Mouse (Mus musculus) cortical plate, adult 2 months (tissue): ENCODE measurements around the gene Trpc7. TPM values are rescaled to one million over a fixed set of nuclear protein-coding genes. Genes with fewer than 3 reads are reported as not detected.

ENCODE experiments used
- H3K27ac ChIP-seq: fragments of 200-500 bp; 2 replicates; pipeline ENCODE4 v1.5.1; 2012; ENCODE audit warnings: low read length, control low read depth, inconsistent platforms; ENCODE audit not compliant: insufficient read depth
- H3K4me1 ChIP-seq: fragments of 200-500 bp; 2 replicates; pipeline ENCODE4 v1.6.1; 2011; ENCODE audit warnings: low read length; ENCODE audit not compliant: control insufficient read depth, insufficient read depth
- H3K4me3 ChIP-seq: fragments of 200-500 bp; 2 replicates; pipeline ENCODE4 v1.5.1; 2011; ENCODE audit warnings: mild to moderate bottlenecking, low read length, control low read depth; ENCODE audit not compliant: insufficient read depth
- CTCF ChIP-seq: fragments of 200-500 bp; IDR thresholded peaks from 2 replicates; pipeline ENCODE4 v1.5.1; 2011; ENCODE audit warnings: mild to moderate bottlenecking, control low read depth, low read length; ENCODE audit not compliant: insufficient read depth; ENCODE audit errors: extremely low read depth
- POLR2A ChIP-seq: fragments of 200-500 bp; IDR thresholded peaks from 2 replicates; pipeline ENCODE4 v1.6.1; 2011; ENCODE audit warnings: mild to moderate bottlenecking, low read length, control low read depth; ENCODE audit not compliant: insufficient read depth; ENCODE audit errors: extremely low read depth
- polyA plus RNA-seq: library from polyadenylated mRNA; depleted of rRNA; stranded (reverse); fragments of >200 nt; gene quantifications from 2 replicates; pipeline ENCODE4 v1.2.3, GENCODE M21; 2012

The Trpc7 gene
- polyA plus RNA-seq, 1 experiment: 1.5 TPM

DNA sequence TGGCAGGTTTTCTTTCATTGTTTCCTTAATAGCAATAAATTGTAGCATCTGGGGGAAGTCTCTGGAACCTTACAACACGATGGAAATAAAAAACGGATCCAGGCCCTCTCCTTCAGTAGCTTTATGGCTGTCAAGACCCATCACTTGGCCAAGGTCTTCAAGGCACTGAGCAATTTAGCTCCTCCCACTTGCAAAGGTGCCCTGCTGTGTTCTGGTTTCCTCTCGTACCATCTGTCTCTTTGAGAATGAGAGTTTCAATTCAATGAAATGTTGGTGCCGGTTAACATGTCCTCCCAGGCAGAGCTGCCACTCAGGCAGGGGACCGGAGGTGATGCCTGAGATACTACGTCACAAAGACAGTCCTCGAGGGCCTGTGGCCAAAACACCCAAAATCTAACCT lies 100.3 kb downstream of the Trpc7 start:
- TF ChIP-seq CTCF (no peak), POLR2A (no peak)
- no peak overlapping the region for H3K27ac ChIP-seq
- no peaks in the 10 kb centered on the region for H3K4me1 ChIP-seq
- H3K4me3 ChIP-seq: no peak overlapping the region

DNA sequence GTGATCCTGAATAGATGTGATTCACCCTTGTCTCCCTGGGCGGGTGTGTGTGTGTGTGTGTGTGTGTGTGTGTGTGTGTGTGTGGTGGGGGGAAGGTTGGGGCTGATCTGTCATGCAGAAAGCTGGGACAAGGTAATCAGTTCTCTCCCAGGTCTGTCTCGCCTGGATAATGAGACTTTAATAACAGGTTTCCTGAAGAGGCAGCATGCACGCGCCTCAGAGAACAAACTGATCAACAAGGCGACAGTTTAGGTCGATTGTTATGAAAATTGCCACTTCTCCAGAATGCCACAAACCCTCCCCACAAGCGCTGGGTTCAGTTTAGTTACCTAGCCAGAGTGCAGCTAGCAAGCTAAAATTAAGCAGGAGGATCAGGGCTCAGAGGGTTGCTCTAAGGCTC lies 101.4 kb downstream of the Trpc7 start:
- TF ChIP-seq POLR2A (no peak), CTCF (no peak)
- peaks cover 4% of the 10 kb centered on the region for H3K4me1 ChIP-seq
- H3K27ac ChIP-seq: no peak overlapping the region
- H3K4me3 ChIP-seq: no peak overlapping the region

DNA sequence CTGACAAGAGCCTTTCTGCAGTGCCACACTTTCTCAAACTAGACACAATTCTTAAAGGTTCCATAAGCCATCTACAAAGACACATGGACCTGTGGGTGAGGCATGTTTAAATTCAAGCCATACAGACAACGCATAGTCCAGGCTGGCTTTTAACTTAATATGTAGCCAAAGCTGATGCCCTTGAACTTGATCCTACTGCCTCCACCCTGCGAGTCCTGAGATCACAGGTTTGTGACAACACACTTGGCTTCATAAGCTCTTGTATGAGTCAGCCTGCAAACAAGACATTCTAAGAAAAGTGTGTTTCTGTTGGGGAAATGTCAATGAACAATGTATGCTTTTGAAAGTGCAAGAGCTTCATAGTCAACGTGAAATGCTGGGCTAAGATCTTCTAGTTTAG lies 102.9 kb downstream of the Trpc7 start:
- H3K4me3 ChIP-seq: no peak overlapping the region
- no peak for TF ChIP-seq CTCF
- no peak for TF ChIP-seq POLR2A
- H3K4me1 ChIP-seq: peaks cover 4% of the 10 kb centered on the region
- no peak overlapping the region for H3K27ac ChIP-seq

DNA sequence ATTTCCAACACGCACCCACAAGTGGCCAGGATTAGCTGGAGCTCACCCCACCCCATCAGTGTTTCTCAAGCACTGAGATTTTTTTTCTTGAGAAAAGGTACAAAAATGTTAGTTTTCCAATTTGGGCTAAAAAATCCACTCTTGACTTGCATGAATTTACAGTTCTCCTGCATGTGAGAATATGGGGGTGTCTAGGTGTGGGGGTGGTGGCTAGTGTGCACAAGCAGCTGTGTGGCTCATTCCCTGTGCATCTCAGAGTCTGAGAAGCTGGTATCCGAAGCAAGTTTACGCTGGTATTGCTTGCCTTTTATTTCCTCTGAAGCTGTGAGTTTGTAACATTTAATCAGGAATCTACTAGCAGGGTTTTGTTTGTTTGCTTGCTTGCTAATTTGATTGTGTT lies 105.1 kb downstream of the Trpc7 start:
- no peak for TF ChIP-seq CTCF
- no peak for TF ChIP-seq POLR2A
- Histone ChIP-seq H3K4me3 (no peak overlapping the region), H3K4me1 (peaks cover 4% of the 10 kb centered on the region), H3K27ac (no peak overlapping the region)

DNA sequence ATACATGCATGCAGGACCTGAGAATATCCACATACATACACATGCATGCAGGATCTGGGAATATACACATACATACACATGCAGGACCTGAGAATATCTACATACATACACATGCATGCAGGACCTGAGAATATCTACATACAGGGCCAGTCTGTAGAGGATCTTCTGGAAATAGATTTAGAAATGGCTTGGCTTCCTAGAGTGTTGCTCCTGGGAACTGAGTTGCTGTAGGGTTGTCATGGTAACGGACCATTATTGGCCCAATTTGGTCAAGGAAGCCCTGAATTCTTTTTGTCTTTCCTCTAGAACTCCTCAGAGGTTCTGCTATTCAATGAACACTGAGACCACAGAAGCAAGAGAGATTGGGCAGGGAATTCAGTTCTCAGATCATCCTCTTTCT lies 113.2 kb downstream of the Trpc7 start:
- Histone ChIP-seq H3K27ac (peak overlapping the region; percentile 82; the same call in 1 of the 2 replicates), H3K4me3 (peak overlapping the region; percentile 22; the same call in 1 of the 2 replicates), H3K4me1 (peaks cover 26% of the 10 kb centered on the region)
- TF ChIP-seq CTCF (no peak), POLR2A (no peak)

DNA sequence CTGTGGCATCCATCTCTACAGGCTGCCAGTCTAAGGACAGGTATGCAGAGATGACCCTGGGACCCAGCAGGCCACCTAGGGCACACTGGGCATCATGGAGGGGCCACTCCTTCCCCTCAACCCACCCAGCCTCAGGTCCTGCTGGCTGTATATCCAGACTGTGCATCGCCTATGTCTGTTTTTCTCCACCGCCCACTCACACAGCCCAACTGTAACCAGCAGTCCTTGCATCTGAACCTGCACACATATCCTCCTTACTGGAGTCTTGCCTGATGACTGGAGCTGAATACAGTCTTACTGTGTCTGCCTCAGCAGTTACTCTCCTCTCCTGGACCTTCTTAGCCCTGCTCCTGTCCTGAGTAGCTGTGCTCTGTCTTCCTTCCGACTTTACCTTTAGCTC lies 114.1 kb downstream of the Trpc7 start:
- TF ChIP-seq POLR2A (no peak), CTCF (no peak)
- Histone ChIP-seq H3K4me1 (peaks cover 26% of the 10 kb centered on the region), H3K27ac (peak overlapping the region; percentile 18; the same call in 1 of the 2 replicates), H3K4me3 (peak overlapping the region; percentile 22)

DNA sequence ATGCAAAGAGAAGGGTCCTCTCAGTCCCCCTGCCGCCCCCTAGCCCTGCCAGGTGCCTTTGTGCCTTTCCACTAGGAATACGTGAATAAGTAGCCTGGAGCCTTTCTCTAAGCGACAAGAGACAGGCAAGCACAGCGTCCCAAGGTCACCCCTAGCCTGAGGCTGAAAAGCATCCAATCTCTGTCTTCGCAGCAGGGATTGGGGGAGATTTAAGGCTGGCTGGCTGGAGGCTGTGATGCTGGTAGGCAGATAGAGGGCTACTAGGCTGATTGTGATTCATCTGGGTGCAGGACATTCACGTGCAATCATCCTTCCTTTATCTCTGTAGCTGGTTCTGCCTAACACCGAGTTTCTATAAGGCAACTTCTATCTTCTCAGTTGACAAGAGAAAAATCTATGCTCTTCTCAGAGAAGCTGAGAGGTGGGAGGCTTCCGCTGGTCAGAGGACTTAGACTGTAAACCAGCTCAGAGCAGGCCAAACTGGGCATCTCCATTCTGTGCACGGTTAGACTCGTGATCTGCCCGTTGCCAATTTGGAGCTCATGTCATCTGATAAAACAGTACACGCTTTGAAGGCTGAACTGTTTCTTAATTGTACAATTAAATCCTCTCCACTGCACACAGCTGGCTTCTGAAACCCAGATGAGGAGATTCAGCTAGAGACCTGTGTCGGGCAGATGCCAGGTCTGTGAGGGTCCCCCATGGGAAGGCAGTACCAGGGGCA lies 114.9 kb downstream of the Trpc7 start:
- Histone ChIP-seq H3K4me3 (peak overlapping the region; percentile 5; the same call in 1 of the 2 replicates), H3K4me1 (peaks cover 26% of the 10 kb centered on the region), H3K27ac (peak overlapping the region; percentile 66; the same call in 1 of the 2 replicates)
- TF ChIP-seq POLR2A (no peak), CTCF (no peak)

DNA sequence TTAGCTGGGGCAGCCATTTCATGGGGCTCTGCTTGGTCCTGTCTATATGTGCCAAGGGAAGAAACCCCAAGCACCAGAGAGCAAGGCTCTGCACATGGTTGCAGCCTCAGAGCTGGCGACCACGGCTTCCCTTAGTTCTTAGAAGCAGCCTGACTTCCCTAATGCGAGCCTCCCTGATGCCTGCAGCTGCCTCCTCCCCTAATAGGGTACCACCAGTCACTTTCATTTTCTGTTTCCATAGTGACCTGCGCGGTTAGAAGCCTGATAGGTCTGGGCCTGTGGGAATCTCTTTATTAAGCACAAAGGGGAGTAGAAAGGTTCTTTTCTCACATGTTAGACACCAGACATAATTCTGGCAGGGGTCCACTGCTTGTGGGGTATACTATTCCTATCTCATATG lies 121.5 kb downstream of the Trpc7 start:
- TF ChIP-seq CTCF: no peak
- TF ChIP-seq POLR2A: no peak
- Histone ChIP-seq H3K4me1 (peaks cover 1% of the 10 kb centered on the region; the same call in 1 of the 2 replicates), H3K4me3 (no peak overlapping the region), H3K27ac (no peak overlapping the region)

DNA sequence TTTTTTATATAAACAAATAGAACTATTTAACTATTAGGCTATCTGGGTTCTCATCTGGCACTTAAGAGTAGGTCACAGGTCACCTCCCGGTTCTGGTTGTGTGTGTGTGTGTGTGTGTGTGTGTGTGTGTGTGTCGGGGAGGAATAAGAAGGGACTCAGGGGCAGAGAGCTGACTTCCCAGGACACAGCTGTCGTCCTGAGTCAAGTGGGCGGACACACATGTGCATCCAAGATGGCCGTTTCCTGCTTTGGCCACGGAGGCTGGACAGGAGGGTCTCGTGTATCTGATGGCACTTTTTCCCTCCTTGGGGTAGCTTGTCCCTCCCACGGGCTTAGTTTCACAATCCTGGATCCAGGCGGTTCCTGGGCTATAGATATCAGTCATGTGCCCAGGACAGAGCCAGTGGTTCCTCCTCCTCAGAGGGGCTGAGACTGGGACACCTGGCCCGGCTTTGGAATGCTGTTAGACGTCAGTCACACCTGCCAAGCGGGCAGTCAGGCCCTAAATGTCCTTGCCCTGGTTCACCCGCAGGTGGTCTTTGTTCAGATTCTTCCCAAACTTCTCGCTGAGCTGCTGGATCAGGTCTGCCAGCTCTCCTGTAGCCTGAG lies 122.4 kb downstream of the Trpc7 start:
- H3K4me3 ChIP-seq: no peak overlapping the region
- no peak overlapping the region for H3K27ac ChIP-seq
- H3K4me1 ChIP-seq: peaks cover 1% of the 10 kb centered on the region; the same call in 1 of the 2 replicates
- TF ChIP-seq POLR2A (no peak), CTCF (no peak)

DNA sequence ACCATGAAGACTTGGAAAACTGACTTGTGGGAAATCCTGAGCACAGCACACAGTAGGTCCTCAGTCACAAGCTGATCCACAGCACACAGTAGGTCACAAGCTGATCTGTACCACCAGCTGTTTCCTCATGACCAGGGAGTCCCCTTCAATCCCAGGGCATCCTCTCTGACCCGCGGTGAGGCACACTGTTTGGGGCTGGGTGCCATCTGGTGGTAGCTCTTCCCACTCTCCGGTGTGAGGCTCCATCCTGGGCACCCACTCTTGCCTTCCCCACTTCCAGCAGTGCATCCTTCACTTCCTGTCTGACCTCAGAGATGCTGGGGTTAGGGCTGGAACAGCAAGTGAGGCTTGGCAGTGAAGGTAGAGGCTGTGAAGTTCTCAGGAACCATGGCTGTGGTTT lies 123.2 kb downstream of the Trpc7 start:
- TF ChIP-seq CTCF (0 out of 2 replicates have a peak, but pooled peaks have one; percentile 9), POLR2A (no peak)
- Histone ChIP-seq H3K27ac (no peak overlapping the region), H3K4me3 (no peak overlapping the region), H3K4me1 (peaks cover 1% of the 10 kb centered on the region; the same call in 1 of the 2 replicates)
